Mouse (Mus musculus) retina, embryonic 14.5 days (tissue): ENCODE results near the gene Mllt11.

Experiments
- DNase-seq: peaks from one replicate; pipeline ENCODE4 v3.0.0-alpha.2; 2015; ENCODE audit warnings: low spot score

Mllt11 gene

DNA sequence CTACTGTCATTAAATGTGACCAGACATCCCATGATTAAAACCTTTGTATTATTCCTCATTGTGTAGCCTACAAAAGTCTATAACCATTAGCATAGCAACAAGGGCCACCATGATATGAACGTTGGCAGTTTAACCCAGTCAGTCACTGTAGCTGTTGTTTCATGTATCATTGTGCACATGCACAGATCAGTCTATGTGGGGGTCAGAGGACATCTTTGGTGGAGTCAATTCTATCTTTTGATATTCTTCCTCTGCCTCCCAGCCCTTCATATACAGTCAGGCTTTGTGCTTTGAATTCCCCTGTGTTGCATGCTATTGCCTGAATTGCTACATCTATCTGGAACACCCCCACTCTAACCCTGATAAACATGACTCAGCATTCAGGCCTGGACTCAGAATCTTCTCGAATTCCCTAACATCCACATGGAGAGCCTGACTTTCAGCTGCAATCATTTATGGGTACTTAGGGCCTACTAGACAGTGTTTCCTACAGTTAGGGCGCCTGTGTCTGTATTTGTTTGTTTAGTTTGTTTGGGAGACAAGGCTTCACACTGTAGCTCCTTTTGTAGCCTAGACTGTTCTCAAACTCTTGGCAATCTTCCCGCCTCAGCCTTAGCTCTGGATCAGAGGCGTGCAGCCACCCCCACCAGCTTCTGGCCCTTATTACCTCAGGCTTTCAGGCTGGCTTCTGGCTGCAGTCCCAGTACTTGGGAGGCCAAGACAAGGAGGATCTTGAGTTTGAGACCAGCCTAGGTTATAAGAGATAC is 14.7 kb upstream of the Mllt11 start:
- DNase-seq, result no peak

DNA sequence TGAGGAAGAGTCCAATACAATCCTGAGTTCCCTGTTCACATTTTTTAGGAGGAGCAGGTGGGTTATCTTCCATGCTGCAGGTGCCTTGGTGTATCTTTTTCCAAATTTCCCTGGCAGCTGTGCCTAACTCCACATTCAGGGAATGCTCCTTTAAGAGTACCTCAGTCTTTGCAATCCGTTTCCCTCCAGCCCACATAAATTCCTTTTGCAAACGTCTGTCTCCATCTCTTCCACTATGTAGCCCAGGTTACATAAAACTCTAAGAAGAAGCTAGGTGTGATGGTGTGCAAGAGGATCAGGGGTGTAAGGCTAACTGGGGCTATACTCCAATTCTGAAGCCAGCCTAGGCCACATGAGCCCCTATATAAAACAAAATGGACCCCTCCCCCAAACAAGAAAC is 11.1 kb upstream of the Mllt11 start:
- no peak for DNase-seq

GRCm38 (mm10) chr3:95241498-95241897 is 9.5 kb upstream of the Mllt11 start, which contains the start of gene Gm128:
Gene Gm128, minus strand, starts transcription at chr3:95241598.
- no peak for DNase-seq

GRCm38 (mm10) chr3:95240900-95241299 is 8.9 kb upstream of the Mllt11 start:
- DNase-seq, result no peak

DNA sequence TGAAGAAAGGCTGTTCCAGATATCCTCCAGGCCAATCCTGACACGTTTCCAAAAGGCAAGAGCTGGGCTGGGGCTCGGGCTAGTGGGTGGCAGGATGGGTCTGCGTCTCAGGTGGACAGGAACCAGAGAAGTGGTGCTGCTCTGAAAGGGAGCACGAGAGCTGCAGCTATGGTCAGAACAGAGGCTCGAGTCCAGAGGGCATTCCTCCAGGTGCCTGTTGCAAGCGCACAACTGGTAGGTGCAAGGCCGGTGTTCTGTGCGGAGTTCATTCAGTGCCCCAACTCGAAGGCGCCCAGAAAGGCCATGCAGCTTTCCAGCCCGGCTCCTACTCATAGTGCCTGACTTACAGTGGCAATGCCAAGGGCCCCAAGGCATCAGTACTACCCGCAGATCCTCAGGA is 8.0 kb upstream of the Mllt11 start:
- no peak for DNase-seq

DNA sequence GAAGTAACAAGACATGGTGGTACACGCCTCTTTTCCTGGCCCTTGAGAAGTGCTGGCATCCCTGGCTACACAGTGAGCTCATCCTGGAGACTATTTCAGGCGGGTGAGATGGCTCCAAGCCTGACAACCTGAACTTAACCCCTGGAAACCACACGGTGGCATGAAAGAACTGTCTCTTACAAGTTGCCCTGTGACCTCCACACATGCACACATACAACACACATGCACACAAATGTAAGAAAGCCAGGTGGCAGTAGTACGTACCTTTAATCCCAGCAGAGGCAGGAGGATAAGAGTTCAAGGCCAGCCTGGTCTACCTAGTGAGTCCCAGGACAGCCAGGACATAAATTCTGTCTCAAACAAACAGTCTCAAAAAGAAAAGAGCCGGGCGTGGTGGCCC is 7.1 kb upstream of the Mllt11 start:
- no peak for DNase-seq

GRCm38 (mm10) chr3:95237541-95238099 is 5.6 kb upstream of the Mllt11 start:
- no peak for DNase-seq

DNA sequence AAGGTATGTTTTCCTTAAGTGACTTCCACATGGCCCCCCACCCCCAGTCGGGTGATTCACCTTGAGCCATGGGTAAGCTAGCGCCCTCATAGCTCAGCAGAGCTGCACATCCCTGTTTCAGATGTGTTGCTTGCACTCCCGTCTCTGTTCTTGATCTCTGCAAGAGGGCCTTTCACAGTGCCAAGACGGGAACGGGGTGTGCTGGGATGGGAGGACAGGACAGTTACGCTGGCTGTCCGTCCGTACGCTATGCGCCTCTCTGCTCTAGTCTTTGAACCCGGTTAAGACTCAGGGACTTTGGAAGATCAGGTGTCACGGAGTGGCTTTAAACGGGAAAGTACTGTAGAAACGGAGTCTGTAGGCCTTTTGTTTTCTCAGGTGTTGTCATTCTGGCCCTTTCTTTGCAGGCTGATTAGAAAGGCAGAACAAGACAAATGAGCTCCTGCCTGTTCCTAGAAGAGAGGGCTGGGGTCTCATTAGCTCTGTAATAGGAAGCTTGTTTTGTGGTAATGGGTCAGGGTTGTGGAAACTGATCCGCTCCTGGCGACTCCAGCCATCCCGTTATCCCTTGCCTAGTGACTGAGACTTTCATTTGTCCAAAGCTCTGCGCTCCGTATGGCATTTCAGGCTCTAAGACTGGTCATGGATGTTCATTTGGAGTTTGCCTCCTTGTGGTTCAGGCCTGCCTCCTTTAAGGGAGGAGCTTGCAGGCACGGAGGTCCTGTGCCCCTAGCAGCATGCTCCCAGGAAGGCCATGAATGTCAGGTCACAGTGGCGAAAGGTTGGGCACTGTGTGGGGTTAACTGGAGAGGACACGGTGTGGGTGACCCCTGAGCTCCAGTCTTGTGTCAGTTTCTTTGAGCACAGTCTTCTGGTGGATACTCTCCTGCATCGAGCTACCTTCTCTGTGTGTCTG is 3.7 kb upstream of the Mllt11 start:
- no peak for DNase-seq

- no peak for DNase-seq
Measured at GRCm38 (mm10) chr3:95233303-95233980, 1.5 kb upstream of the Mllt11 start.

GRCm38 (mm10) chr3:95232771-95233170 is 800 bp upstream of the Mllt11 start:
- DNase-seq, result no peak

- DNase-seq, result peak; percentile 18
Measured at GRCm38 (mm10) chr3:95230495-95231297, 1.3 kb downstream of the Mllt11 start.

- peak; percentile 22 for DNase-seq
Measured at GRCm38 (mm10) chr3:95229781-95230494, 2.0 kb downstream of the Mllt11 start.

DNA sequence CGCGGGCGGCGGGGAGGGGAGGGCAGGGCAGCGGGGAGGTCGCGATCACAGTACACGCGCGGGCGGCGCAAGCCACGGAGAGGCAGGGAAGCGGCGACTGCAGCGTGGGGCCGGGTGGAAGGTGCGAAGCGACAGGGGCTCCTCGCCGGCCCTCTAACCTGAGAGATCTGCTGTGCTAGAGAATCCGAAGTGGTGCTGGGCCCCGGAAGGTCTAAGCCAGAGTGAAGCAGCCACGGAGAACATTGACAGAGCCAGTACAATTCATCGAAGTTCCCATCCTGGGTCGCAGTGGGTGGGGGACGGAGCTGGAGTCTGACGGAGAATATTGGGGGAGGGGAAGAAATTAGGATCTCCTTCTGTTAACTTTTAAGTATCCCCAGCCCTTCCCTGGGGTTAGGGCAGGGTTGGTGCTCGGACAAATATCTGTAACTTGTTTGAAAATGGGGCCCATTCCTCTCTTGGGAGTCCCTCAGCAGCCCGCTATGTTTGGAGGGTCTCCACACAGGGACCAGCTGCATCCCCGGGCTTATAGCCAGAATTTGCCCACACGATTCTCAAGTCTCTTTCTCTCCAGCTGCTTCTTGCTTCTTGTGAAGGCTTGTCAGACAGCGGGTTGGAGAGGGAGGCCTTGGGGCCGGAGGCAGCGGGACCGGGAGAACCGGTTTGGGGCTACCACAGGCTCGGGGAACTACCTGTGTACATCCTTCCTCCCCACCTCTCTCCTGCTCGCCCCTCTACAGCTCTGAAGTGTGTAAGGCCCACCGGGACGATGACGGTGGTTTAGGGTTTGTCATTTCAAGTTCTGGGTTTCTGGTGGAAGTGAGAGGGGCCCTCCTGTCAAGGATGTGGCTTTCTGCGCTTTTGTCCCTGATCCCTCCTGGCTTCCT is 2.8 kb downstream of the Mllt11 start:
- peak; percentile 29 for DNase-seq

- DNase-seq, result peak; percentile 89
Measured at GRCm38 (mm10) chr3:95228148-95228893, 3.6 kb downstream of the Mllt11 start, which contains the start of gene Cdc42se1. Gene Cdc42se1, plus strand, starts transcription at chr3:95228732.

- DNase-seq, result peak; percentile 20
Measured at GRCm38 (mm10) chr3:95227214-95227613, 4.8 kb downstream of the Mllt11 start.

DNA sequence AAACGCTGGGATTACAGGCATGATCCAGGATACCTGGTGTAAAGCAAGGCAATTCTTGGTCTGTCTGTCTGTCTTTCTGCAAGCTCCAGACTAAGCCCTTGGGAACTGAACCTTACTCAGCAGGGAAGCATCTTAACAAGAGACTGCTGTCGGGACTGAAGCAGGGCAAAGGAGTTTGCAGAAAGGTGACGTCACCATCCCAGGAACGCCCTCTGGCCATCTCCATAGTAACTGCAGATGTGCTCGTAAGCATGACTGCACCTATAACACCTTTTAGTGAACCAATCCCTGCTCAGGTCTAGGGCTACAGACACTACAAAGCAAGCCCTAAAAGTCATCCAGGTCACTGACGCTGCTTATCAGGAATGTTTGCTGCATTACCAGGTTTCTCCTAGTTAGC is 7.7 kb downstream of the Mllt11 start:
- DNase-seq, result peak; percentile 68

GRCm38 (mm10) chr3:95223041-95223440 is 8.9 kb downstream of the Mllt11 start:
- DNase-seq, result no peak

DNA sequence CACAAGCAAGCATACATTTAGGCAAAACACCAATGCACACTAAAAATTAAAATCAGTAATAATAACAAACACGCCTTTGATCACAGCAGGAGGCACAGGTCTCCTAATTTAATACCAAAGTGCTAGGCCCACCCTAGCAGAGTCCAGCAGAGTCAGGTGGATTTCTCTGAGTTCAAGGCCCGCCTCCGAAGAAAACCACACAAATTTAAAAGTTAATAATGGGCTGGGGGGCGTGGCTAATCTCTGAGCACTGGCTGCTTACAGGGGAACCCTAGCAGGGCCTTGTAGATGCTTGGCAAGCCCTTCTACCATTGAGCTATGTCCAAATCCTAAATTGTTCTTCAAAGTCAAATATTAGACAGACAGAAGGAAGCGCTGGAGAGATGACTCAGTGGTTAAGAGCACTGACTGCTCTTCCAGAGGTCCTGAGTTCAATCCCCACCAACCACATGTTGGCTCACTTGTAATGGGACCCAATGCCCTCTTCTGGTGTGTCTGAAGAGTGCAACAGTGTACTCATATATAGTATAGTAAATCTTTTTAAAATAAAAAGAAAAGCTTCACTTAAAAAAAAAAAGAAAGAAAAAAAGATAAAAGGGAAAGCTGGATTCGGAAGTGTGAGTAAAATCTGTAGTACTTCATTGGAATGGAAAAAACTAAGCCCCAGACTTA is 13.4 kb downstream of the Mllt11 start:
- no peak for DNase-seq
